Mouse (Mus musculus): ENCODE measurements around the gene Lgr6.

The Lgr6 gene

GRCm38 (mm10) chr1:135083465-135083864 lies 21.6 kb downstream of the Lgr6 start:
- no peak for DNase-seq (ENCODE audit: extremely low read depth, low read depth, low spot score)

GRCm38 (mm10) chr1:135082267-135082666 lies 22.8 kb downstream of the Lgr6 start:
- no peak for DNase-seq (ENCODE audit: extremely low read depth, low read depth, low spot score)

- DNase-seq (ENCODE audit: extremely low read depth, low read depth, low spot score), result no peak
Observed at GRCm38 (mm10) chr1:135079021-135079420, 26.1 kb downstream of the Lgr6 start.

GRCm38 (mm10) chr1:135076470-135076869 lies 28.6 kb downstream of the Lgr6 start:
- DNase-seq (ENCODE audit: extremely low read depth, low read depth, low spot score), result no peak

- DNase-seq (ENCODE audit: extremely low read depth, low read depth, low spot score), result no peak
Observed at GRCm38 (mm10) chr1:135075270-135075669, 29.8 kb downstream of the Lgr6 start.

- DNase-seq (ENCODE audit: extremely low read depth, low read depth, low spot score), result no peak
Observed at GRCm38 (mm10) chr1:135072643-135073042, 32.4 kb downstream of the Lgr6 start.

GRCm38 (mm10) chr1:135069841-135070240 lies 35.2 kb downstream of the Lgr6 start:
- no peak for DNase-seq (ENCODE audit: extremely low read depth, low read depth, low spot score)

- no peak for DNase-seq (ENCODE audit: extremely low read depth, low read depth, low spot score)
Observed at GRCm38 (mm10) chr1:135064525-135064924, 40.6 kb downstream of the Lgr6 start.

- no peak for DNase-seq (ENCODE audit: extremely low read depth, low read depth, low spot score)
Observed at GRCm38 (mm10) chr1:135062936-135063335, 42.1 kb downstream of the Lgr6 start.

- DNase-seq (ENCODE audit: extremely low read depth, low read depth, low spot score), result no peak
Observed at GRCm38 (mm10) chr1:135061300-135061699, 43.8 kb downstream of the Lgr6 start.

- DNase-seq (ENCODE audit: extremely low read depth, low read depth, low spot score), result no peak
Observed at GRCm38 (mm10) chr1:135060174-135060573, 44.9 kb downstream of the Lgr6 start.

- no peak for DNase-seq (ENCODE audit: extremely low read depth, low read depth, low spot score)
Observed at GRCm38 (mm10) chr1:135056901-135057300, 48.2 kb downstream of the Lgr6 start.

GRCm38 (mm10) chr1:135054121-135054520 lies 51.0 kb downstream of the Lgr6 start:
- no peak for DNase-seq (ENCODE audit: extremely low read depth, low read depth, low spot score)

GRCm38 (mm10) chr1:135044439-135044838 lies 60.6 kb downstream of the Lgr6 start:
- DNase-seq (ENCODE audit: extremely low read depth, low read depth, low spot score), result peak; percentile 95

- no peak for DNase-seq (ENCODE audit: extremely low read depth, low read depth, low spot score)
Observed at GRCm38 (mm10) chr1:135036297-135036696, 68.8 kb downstream of the Lgr6 start.

- DNase-seq (ENCODE audit: extremely low read depth, low read depth, low spot score), result no peak
Observed at GRCm38 (mm10) chr1:135032658-135033057, 72.4 kb downstream of the Lgr6 start.

GRCm38 (mm10) chr1:135030121-135030520 lies 75.0 kb downstream of the Lgr6 start:
- DNase-seq (ENCODE audit: extremely low read depth, low read depth, low spot score), result no peak

- no peak for DNase-seq (ENCODE audit: extremely low read depth, low read depth, low spot score)
Observed at GRCm38 (mm10) chr1:135026275-135026674, 78.8 kb downstream of the Lgr6 start.

- DNase-seq (ENCODE audit: extremely low read depth, low read depth, low spot score), result no peak
Observed at GRCm38 (mm10) chr1:135023583-135023982, 81.5 kb downstream of the Lgr6 start.

- no peak for DNase-seq (ENCODE audit: extremely low read depth, low read depth, low spot score)
Observed at GRCm38 (mm10) chr1:135021936-135022335, 83.1 kb downstream of the Lgr6 start.

GRCm38 (mm10) chr1:135020970-135021369 lies 84.1 kb downstream of the Lgr6 start:
- DNase-seq (ENCODE audit: extremely low read depth, low read depth, low spot score), result no peak

GRCm38 (mm10) chr1:135020281-135020940 lies 84.7 kb downstream of the Lgr6 start:
- no peak for DNase-seq (ENCODE audit: extremely low read depth, low read depth, low spot score)

- DNase-seq (ENCODE audit: extremely low read depth, low read depth, low spot score), result peak; percentile 71
Observed at GRCm38 (mm10) chr1:135019775-135020167, 85.3 kb downstream of the Lgr6 start.
